Mouse (Mus musculus) spleen, postnatal 10 days (tissue): Measurements from ENCODE around the gene Otop2.

Experiments
- DNase-seq, 2 experiments: peaks; one replicate each; pipeline ENCODE4 v3.0.0; 2021 to 2022; ENCODE audit warnings: low spot score in 2 of 2

Otop2 gene

DNA sequence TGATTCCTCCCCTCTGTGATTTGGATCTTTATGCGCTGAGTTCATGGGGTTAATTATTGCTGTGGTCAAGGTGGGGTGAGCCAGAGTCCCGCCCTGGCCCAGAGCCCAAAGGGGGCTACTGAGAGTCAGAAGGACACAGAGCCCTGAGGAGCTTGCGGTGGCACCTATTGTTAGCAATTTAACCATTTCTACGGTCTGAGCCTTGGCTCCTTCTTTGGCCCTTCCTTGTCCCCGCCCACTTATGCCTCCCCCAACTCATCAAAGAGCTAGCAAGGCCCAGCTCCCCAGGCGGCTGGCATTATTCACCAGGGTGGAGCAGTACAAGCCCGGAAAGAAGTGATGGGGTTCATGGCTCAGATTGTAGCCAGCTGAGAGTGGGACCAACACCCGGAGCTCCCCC, at the start of gene Otop2:
Gene Otop2, plus strand, starts transcription at position 301 of the 400 bp plus-strand sequence.
- no peak for DNase-seq

GRCm38 (mm10) chr11:115257775-115258510, 49.0 kb upstream of the Otop2 start:
- no peak for DNase-seq

DNA sequence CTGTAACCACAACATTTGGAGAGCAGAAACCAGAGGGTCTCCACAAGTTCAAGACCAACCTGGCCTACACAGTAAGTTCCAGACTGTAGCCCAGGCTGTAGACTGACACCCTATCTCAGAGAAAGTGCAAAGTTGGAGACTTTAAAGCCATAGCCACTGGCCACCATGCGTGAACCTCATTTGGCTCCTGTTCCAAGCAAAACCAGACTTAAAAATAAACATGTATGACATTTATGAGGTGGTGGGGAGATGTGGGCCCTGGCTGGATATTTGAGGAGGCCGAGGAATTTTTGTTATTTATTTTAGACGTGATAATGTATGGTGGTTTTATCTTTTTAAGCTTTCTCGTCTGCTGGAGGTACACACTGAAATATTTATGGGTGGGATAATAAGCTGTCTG, 47.8 kb upstream of the Otop2 start:
- no peak for DNase-seq

DNA sequence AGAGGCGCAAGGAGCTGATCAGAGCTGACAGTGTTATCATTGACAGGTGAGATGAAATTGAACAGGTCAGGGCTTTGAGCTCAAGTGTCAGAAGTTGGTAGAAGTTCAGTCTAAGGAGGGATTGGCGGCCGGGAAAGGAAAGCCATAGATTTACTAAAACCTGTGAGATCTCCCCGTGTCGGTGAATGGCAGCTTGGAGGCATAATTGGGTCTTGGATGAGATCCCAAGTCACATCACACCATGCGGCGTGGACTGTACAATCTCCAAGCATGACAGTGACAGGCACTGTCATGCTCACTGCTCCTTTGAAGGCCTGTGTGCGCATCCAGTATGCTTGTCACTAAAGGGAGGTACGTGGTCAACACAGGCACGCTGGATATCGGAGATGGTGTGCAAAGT, 44.0 kb upstream of the Otop2 start:
- no peak for DNase-seq

DNA sequence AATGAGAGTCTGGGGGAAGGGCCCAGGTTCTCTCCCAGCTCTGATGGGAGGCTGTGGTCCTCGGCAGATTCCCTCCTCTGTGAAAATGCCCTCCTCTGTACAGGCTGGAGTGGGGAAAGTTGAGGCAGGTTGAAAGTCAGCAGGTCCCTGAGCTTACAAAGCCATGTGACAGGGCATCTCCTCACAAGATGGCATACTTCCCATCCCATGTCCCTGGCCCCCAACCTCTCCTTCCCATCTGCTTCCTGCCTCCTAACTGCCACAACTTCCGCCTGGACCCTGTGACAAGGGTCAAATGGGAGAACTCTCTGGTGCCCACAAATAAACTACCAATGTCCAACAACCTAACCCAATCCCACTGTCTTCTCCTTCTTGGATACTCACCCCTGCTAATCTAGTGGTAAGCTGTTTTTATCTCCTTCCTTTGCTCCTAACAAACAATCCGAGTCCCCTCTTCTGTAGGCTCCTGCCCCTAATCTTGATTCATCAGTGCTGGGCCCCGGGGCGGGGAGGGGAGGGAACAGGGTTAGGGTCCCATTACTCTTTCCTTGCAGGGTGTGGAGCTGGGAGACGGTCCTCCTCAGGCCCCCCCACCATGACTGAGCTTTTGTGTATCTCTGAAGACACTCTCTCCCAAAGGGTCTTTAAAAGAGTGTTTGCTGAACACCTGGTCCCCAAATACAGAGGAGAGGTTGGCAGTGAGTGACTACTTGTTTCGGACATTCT, 42.7 kb upstream of the Otop2 start:
- DNase-seq, result no peak

DNA sequence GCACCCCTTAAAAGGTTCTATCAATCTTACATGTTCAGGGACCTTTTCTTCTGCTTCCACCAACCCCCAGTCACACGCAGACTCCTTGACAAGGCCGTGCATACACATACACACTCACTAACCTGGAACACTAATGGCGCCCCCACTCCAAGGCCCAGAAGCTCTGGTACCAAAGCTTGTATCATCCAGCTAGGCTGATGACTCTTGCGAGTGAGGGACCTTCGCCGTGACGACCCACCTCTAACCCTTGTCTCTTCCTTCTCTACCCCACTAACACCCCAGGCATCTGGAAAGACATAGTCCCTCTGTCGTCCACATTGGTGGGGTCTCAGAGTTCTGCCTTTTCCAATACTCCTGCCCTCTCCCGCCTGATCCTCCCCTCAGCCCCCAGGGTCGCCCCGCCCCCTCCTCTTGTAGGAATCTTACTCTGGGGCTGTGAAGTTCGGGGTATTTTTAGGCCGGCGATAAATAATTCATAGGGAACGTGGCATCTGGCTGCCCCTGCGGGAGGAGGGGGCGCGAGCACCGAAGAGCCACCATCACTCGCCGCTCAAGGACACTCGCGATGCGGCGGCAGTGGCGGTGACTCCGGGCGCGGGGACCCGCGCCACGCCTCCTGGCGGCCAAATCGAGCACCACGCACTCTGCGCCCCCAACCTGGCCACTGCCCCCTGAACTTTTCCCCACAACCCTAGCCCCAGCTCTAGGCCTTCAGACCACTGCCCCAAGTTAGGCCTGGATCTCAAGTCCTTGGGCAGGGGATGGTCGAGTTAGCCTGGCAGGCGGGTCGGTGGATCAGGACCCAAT, 41.9 kb upstream of the Otop2 start:
- DNase-seq, result peak in 1 of 2 experiments; percentile 46

- DNase-seq, result no peak
These were observed 41.1 kb upstream of the Otop2 start for GRCm38 (mm10) chr11:115265771-115266399.

- DNase-seq, result no peak
These were observed 40.6 kb upstream of the Otop2 start for GRCm38 (mm10) chr11:115266400-115266778.

- DNase-seq, result no peak
These were observed 39.7 kb upstream of the Otop2 start, which contains the start of gene Grin2c for GRCm38 (mm10) chr11:115267061-115267883. Gene Grin2c (minus strand): TSS chr11:115267243.

DNA sequence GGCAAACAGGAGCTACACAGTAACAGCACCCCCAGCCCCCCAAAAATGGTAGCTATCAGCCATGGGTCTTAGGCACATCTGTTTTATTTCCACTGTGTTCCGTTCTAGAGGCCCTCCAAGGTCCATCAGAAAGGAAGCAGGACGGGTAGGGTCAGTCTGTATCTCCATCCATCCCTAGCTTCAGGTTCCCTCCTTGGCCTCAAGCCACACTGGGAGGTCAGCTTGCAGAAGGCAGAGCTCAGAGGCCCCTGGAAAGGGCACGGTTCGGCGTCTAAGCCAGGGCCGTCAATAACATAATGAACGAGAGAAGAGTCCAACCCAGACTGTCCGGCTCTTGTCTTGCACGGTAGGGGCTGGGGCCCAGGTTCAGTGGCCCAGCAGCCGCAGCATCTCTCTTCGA, 39.0 kb upstream of the Otop2 start:
- DNase-seq, result no peak

DNA sequence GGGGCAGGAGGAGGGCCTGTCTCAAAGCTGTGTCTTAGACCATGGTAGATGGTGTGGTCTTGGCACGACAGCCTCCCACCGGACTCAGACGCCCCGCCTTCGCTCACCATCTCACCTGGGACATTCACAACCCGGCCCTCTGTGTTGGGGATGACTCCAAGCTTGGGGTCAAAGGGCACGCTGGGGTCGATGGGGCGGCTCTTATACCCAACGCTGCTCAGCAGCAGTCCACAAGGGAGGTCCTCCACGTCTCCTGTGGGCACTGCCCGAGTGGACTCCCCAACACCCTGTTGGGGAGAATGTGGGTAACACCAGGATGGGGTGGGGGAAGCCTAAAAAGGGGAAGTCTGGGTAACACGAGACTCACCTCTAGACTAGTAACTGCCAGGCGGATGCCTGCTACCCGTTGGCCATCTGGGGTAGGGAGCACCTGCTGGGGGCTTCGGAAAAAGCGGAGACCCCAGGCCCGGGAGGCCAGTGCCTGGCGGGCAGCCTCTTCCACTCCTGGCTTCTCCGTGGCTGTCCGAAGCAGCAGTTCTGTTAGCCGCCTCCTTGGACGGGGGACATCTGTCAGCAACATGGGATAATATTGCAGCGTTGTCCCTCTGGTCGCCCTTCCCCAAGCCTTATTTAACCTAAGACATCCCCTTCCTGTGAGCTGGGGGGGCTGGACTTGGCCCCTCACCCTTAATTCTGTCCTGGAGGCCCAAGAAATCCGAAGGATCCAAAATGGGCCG, 37.5 kb upstream of the Otop2 start:
- no peak for DNase-seq

DNA sequence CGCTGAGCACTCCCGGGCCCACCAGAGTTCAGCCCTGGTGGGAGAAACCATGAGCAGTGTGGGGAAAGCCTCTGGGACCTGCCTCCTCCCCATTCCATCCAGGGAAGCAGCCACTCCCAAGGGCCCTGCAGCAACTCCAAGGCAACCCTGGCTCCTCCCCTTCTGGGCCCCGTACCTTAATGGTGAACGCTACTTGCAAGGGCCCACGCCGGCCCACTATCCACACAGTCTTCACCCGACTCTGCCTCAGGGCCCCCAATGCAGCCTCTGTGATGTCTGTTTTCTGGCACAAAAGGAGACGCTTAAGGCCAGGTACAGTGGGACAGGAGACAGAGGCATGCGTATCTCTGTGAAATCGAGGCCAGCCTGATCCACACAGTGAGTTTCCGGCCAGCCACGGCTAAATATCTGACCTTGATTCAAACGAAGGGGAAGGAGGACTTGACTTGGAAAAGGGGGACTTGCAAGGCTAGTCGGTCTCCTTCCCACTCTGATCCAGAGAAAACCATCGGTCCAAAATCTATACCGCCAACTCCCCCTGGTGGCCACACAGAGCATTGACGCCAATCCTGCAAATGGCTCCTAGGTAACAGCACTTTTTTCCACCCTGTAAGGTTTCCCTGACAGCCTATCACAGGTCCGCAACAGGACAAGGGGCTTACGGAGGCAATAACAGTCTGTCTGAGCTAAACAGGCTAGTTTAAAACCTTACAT, 36.7 kb upstream of the Otop2 start:
- peak; percentile 59 to 76 for DNase-seq

GRCm38 (mm10) chr11:115271052-115271451, 35.9 kb upstream of the Otop2 start:
- DNase-seq, result no peak

DNA sequence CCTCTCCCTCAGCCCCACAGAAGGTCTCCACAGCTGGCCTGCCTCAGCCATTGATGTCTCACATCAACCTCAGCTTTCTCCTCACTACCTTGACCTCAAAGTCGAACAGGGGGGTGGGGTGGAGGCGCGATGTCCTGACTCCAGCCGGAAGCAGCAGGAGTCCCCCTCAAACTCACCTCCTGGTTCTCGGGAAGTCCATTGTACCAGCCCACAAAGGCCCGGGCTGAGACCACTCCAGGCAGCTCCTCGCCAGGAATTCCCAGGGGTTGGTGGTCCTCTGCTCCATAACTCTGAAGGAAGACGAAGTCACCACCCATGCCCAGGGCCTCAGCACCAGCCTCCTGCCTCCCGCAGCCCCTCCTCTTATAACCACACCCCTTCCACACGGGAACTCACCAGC, 35.5 kb upstream of the Otop2 start:
- no peak for DNase-seq

GRCm38 (mm10) chr11:115272894-115273498, 34.0 kb upstream of the Otop2 start:
- DNase-seq, result no peak

DNA sequence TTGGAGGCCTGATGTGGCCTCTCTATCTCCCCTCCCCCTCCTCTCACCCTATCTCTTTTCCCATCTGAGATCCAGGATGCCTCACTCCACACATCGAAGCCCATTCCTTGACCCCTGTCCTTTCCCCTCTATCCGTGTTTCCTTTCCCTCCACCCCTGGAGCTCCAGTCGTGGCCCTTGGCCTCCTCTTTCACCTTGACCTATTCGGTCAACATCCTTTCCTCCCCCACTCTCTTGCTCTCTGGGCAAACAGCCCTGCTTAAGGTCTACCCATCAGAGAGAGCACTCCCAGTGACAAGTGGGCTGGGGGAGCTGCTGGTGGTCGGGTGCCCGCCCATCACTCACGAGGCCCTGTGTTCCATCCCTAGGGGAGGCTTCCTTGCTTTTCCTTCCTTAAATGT, 33.2 kb upstream of the Otop2 start:
- DNase-seq, result no peak

DNA sequence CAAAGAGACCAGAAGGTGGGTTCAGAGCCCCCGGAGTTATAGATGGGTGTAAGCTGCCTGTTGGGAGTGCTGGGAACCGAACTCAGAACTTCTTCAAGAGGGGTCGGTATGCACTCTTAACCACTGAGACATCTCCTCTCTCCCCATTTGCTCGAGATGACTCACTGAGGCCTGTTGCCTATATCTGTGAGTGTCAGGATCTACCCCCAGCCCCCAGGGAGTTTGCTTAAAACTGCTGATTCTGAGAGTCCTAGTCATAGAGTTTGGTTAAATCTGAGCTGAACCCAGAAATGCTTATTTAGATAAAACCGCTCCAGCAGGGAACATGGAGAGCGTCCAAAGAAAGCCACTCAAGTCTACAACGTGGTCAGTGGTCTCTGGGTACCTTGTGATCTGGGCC, 32.8 kb upstream of the Otop2 start:
- DNase-seq, result no peak

DNA sequence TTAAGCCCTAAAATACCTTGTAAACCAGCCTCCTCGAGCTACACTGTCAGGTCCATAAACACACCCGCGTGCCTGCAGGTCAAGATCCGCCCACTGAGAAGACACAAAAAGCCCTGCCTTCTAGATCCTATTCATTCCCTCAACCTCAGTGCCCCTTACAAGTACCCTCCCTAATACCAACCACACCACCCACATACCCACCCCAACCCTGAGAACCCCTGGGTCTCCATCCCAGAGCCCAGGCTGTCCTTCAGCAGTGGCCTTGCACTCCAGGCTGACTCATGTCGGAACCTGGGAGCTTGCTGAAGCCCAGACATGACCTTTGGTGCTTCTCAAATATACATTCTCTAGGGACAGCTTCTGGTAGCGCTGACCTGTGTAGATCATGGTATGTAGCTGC, 32.2 kb upstream of the Otop2 start:
- no peak for DNase-seq

- DNase-seq, result no peak
These were observed 31.5 kb upstream of the Otop2 start for GRCm38 (mm10) chr11:115275509-115275908.
